Mouse (Mus musculus) liver, embryonic 15.5 days (tissue): ENCODE data around the gene Cav2. TPM values are rescaled to one million over a fixed set of nuclear protein-coding genes. Genes with fewer than 3 reads are reported as not detected.

Source experiments
- ATAC-seq: fragments of 200-750 bp; cut with Nextera tagmentation; 2 replicates; pipeline ENCODE4 v1.8.0; 2017; ENCODE audit warnings: moderate number of reproducible peaks, mild to moderate bottlenecking, moderate library complexity; ENCODE audit not compliant: insufficient read depth
- H3K27ac ChIP-seq: fragments of 300-500 bp; sonication (generic); replicated peaks from 2 replicates; pipeline ENCODE4 v1.5.1; 2015; ENCODE audit warnings: mild to moderate bottlenecking, inconsistent platforms
- H3K27me3 ChIP-seq: fragments of 300-500 bp; sonication (generic); 2 replicates; pipeline ENCODE4 v1.6.1; 2015; ENCODE audit warnings: mild to moderate bottlenecking, inconsistent platforms
- H3K36me3 ChIP-seq: fragments of 300-500 bp; sonication (generic); replicated peaks from 2 replicates; pipeline ENCODE4 v1.6.1; 2015; ENCODE audit warnings: moderate library complexity, mild to moderate bottlenecking, inconsistent platforms
- H3K4me1 ChIP-seq: fragments of 300-500 bp; sonication (generic); replicated peaks from 2 replicates; pipeline ENCODE4 v1.6.1; 2015; ENCODE audit warnings: inconsistent platforms
- H3K4me2 ChIP-seq: fragments of 300-500 bp; sonication (generic); 2 replicates; pipeline ENCODE4 v1.6.1; 2015; ENCODE audit warnings: moderate library complexity, mild to moderate bottlenecking, inconsistent platforms
- H3K4me3 ChIP-seq: fragments of 300-500 bp; sonication (generic); replicated peaks from 2 replicates; pipeline ENCODE4 v1.5.1; 2015; ENCODE audit warnings: mild to moderate bottlenecking, inconsistent platforms
- H3K9ac ChIP-seq: fragments of 300-500 bp; sonication (generic); 2 replicates; pipeline ENCODE4 v1.6.1; 2015; ENCODE audit warnings: moderate library complexity, mild to moderate bottlenecking, inconsistent platforms
- H3K9me3 ChIP-seq: fragments of 300-500 bp; sonication (generic); replicated peaks from 2 replicates; pipeline ENCODE4 v1.6.1; 2016; ENCODE audit warnings: inconsistent platforms
- WGBS: fragments of 180-500 bp; shearing (Covaris S2); methylation state at CpG from one replicate; pipeline ENCODE4 v1.1.7; 2015; ENCODE audit warnings: mixed read lengths; ENCODE audit not compliant: insufficient replicate concordance; 5-methylcytosine and 5-hydroxymethylcytosine counted together
- polyA plus RNA-seq: library from polyadenylated mRNA; unstranded; fragments of >200 nt; fragmentation: Nextera tagmentation; extraction: Ambion mirVana; gene quantifications from 2 replicates; pipeline ENCODE4 v1.2.1, GENCODE M21; 2015

The Cav2 gene
- polyA plus RNA-seq, 1 experiment from 2014 or later: 2.8 TPM

DNA sequence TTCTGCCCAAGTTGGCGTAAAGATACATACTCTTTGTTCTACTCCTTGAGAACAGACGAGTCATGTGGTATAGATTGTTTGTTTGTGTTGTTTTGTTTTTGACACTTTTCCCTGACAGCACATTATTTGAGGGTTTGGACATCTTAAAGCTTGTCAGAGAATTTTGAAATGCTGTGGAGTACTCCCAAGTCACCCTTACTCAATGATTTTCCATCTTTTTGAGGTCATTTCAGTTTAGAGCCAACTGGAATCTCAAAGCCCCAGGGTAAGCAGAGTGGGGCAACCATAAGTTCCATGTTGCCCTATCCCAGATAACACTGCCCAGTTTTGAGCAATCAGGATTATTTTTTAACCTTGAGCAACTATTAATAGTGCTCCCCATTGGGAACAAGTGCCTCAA is 33.3 kb downstream of the Cav2 start:
- peaks cover 1% of the 10 kb centered on the region; the same call in 1 of the 2 replicates for H3K27me3 ChIP-seq
- WGBS: 57% methylated on average over 2 of the region's 2 CpGs
- H3K36me3 ChIP-seq: no peaks in the 10 kb centered on the region
- no peak overlapping the region for H3K27ac ChIP-seq
- H3K4me2 ChIP-seq: no peak overlapping the region
- no peak for ATAC-seq
- no peak overlapping the region for H3K9ac ChIP-seq
- no peak overlapping the region for H3K4me3 ChIP-seq
- H3K4me1 ChIP-seq: 0 out of 2 replicates have a peak, but pooled peaks cover 6% of the 10 kb centered on the region
- no peaks in the 10 kb centered on the region for H3K9me3 ChIP-seq

DNA sequence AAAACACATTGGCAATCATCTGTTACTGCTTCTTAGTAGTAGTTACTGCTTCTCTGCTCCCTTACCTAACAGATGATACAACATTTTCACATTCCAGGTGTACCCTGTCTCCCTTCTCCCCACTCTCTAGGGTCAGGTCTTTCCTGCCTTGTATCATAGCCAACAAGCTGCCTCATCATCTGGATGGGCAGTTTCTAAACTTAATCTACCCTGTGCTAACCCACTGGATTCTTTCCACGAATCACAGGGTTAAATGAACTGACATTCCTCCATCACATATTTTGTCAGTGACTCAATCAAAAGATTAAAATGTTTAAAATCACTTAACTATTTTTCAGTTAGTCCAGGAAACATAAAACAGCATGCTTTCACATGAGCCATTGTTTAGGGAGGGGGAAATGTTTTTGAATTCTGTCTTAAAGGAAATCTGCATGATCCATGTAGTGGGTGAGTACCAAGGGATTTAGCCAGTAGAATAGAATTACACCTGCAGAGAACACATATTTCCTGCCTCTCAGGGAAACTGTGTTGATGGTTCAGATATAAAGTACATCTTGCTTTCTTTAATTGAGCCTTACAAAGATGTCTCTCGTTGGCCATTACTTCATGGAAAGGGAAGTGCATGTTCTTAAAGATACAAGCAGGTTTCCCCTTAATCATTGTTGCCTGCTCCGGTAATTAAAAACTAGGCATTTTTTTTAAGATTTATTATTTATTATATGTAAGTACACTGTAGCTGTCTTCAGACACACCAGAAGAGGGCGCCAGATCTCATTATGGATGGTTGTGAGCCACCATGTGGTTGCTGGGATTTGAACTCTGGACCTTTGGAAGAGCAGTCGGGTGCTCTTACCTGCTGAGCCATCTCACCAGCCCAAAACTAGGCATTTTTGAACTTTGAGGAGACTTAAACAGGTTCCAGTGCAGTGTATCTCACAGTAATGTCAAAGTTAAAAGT is 34.0 kb downstream of the Cav2 start:
- no peak overlapping the region for H3K4me2 ChIP-seq
- H3K27ac ChIP-seq: no peak overlapping the region
- no peak for ATAC-seq
- no peaks in the 10 kb centered on the region for H3K36me3 ChIP-seq
- no peak overlapping the region for H3K4me3 ChIP-seq
- no peaks in the 10 kb centered on the region for H3K27me3 ChIP-seq
- 57% methylated on average over 5 of the region's 5 CpGs for WGBS
- 0 out of 2 replicates have a peak, but pooled peaks cover 6% of the 10 kb centered on the region for H3K4me1 ChIP-seq
- no peaks in the 10 kb centered on the region for H3K9me3 ChIP-seq
- H3K9ac ChIP-seq: no peak overlapping the region

DNA sequence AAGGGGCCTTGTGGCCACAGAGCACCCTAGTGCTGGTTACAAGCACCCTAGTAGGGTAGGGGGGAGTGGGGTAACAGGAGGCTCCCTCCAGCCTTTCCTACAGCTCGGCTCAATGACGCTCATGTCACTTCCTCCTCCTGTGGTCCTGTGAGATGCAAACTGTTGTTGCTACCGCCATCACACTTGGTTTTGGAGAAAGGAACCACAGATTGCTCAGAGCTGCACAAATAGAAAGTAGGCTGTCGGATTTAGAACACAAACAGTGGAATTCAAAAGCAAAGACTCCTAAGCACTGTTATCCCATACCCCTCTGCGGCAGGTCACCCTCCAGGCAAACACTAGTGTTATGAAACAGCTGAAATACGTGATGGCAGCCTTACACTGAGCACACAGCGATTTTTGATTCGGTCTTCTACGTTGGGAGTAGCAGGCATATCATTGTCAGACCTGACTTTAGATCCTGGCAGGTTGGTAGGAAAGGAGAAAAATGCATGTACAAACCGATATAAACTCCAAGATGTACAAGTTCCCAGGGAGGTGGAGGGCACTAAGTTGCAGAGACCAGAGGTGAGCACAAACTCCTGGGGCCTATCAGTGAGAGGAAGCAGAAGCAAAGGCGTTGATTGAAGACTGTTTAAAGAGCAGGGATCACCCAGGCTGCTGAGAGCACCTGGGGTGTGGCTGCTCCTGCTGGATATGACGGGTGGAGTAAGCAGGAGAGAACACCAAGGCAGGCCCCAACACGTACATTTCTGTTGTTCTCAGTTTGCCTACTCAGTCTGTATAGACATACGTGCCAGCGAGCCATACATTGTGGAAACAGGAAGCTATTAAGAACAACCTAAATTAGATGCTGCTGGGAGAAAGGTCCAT is 35.5 kb downstream of the Cav2 start:
- Histone ChIP-seq H3K4me2 (no peak overlapping the region), H3K27ac (no peak overlapping the region), H3K9ac (no peak overlapping the region), H3K9me3 (no peaks in the 10 kb centered on the region), H3K4me3 (no peak overlapping the region), H3K4me1 (0 out of 2 replicates have a peak, but pooled peaks cover 6% of the 10 kb centered on the region), H3K36me3 (no peaks in the 10 kb centered on the region), H3K27me3 (no peaks in the 10 kb centered on the region)
- ATAC-seq: no peak
- 43% methylated on average over 15 of the region's 15 CpGs for WGBS

DNA sequence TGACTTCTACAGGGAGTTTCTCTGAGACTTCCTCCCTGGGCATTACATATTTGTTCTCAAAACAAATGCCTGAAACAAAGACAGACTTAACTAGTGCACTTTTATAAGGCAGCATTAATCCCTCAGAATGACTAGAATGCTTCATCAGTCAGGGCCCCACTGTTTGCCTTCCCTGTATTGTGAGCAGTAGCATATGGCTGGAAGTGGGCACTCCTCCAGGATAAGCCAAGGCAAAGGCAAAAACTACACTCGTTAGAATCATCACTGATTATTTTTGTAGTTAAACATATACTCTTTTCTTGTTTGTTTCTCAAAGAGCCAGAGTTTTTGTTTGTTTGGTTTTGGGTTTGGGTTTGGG is 36.2 kb downstream of the Cav2 start:
- H3K9ac ChIP-seq: no peak overlapping the region
- H3K4me1 ChIP-seq: 0 out of 2 replicates have a peak, but pooled peaks cover 6% of the 10 kb centered on the region
- 19% methylated on average over 1 of the region's 1 CpGs for WGBS
- H3K9me3 ChIP-seq: no peaks in the 10 kb centered on the region
- H3K27ac ChIP-seq: no peak overlapping the region
- ATAC-seq: no peak
- no peak overlapping the region for H3K4me2 ChIP-seq
- no peaks in the 10 kb centered on the region for H3K36me3 ChIP-seq
- H3K27me3 ChIP-seq: no peaks in the 10 kb centered on the region
- no peak overlapping the region for H3K4me3 ChIP-seq

DNA sequence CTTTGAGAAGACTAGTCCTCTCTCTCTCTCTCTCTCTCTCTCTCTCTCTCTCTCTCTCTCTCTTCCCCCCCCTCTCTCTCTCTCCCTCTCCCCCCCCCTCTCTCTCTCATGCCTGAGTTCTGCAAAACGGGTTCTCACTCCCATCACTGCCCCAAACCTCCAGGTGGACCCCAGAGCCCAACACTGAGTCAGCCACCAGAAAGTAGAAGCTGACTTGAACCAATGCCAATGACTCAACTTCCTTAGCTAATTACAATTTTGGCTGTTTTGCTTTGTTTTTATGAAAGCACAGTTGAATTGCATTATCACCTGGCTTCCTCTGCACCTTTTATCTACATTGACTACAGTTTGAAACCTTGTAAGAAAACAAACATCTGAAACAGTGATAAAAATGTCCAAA is 37.0 kb downstream of the Cav2 start:
- Histone ChIP-seq H3K9ac (no peak overlapping the region), H3K9me3 (no peaks in the 10 kb centered on the region), H3K36me3 (no peaks in the 10 kb centered on the region), H3K27me3 (no peaks in the 10 kb centered on the region), H3K4me3 (no peak overlapping the region), H3K4me2 (no peak overlapping the region), H3K27ac (no peak overlapping the region), H3K4me1 (0 out of 2 replicates have a peak, but pooled peaks cover 6% of the 10 kb centered on the region)
- 20% methylated on average over 1 of the region's 1 CpGs for WGBS
- ATAC-seq: no peak

DNA sequence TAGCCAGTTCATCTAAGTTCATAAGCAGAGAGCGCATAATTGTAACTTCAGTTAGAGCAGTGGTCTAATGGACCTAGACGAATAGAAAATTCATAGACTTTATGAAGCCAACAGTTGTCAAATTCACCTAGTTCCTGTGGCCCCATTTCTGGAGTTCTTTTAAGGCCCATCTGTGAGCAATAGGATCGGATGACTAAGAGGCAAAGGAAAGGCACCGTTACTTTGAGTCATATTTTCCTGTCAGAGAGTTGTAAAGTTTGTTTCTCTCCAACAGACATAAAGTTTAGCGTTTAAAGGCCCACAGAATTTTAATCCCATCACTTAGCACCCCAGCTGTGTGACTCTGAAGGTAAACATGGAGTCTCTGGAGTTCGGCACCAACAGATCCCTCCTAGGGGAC is 41.0 kb downstream of the Cav2 start:
- no peak overlapping the region for H3K27ac ChIP-seq
- H3K36me3 ChIP-seq: no peaks in the 10 kb centered on the region
- H3K4me2 ChIP-seq: no peak overlapping the region
- no peak overlapping the region for H3K9ac ChIP-seq
- H3K9me3 ChIP-seq: no peaks in the 10 kb centered on the region
- no peaks in the 10 kb centered on the region for H3K27me3 ChIP-seq
- no peak for ATAC-seq
- H3K4me1 ChIP-seq: 0 out of 2 replicates have a peak, but pooled peaks cover under 1% of the 10 kb centered on the region
- WGBS: 63% methylated on average over 6 of the region's 6 CpGs
- no peak overlapping the region for H3K4me3 ChIP-seq

DNA sequence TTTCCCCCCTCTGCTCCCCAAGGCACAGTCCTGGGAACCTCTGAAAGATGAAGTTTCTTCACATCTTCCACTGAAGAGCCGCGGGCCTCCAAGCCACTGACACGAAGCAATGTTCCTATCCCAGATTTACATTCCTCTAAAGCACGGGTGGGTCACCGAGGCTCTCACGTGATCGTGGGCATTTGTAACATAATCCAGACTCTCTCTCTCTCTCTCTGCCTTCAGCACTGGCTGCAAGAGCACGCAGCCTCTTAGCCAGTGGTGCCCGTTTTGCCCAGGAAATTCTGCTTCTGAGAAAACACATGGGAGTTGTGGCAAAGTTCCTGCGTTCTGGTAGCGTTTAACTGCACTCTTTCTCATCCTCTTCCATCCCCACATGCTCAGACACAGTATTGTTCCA is 46.2 kb downstream of the Cav2 start:
- Histone ChIP-seq H3K4me3 (no peak overlapping the region), H3K4me1 (no peaks in the 10 kb centered on the region), H3K9me3 (no peaks in the 10 kb centered on the region), H3K36me3 (no peaks in the 10 kb centered on the region), H3K27ac (no peak overlapping the region), H3K9ac (no peak overlapping the region), H3K27me3 (no peaks in the 10 kb centered on the region), H3K4me2 (no peak overlapping the region)
- 52% methylated on average over 11 of the region's 11 CpGs for WGBS
- ATAC-seq: no peak

DNA sequence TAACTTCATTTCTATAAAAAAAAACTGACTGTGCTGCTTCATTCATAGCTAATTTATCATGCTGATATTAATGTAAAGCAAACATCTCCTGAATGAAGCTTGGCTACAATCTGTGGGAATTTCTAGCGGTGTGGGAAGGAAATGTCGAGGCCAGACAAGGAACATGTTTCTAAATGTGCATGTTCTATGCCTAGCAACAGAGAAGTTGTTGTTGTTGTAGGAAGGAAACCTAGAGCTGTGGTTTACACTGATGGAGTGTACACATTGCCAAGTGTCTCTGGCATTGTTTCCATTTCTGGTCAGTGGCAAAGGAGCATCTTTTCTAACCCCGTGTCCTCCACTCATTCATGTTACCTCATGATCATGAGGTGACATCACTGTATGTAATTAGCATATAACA is 48.8 kb downstream of the Cav2 start:
- no peak for ATAC-seq
- no peaks in the 10 kb centered on the region for H3K36me3 ChIP-seq
- no peaks in the 10 kb centered on the region for H3K27me3 ChIP-seq
- H3K4me2 ChIP-seq: no peak overlapping the region
- H3K9me3 ChIP-seq: no peaks in the 10 kb centered on the region
- no peak overlapping the region for H3K9ac ChIP-seq
- no peak overlapping the region for H3K27ac ChIP-seq
- 34% methylated on average over 3 of the region's 3 CpGs for WGBS
- no peak overlapping the region for H3K4me3 ChIP-seq
- no peaks in the 10 kb centered on the region for H3K4me1 ChIP-seq

DNA sequence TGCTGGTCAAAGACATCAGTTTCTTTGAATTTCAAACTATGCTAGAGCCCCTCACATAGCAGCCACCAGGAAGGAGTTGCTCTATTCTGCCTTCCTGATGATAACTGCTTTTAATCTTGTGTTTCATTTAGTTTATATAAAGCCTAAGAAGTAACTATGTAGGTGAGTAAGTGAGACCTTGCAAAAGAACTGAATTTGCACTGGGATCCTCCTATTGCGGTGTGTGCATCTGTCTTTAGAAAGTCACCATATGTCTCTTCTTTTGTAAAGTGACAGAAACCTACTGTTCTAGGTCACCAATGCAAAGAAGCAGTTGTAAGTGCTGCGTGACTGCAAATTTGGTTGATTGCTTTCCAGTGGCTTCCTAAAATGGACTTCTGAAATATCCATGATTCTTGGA is 56.7 kb downstream of the Cav2 start:
- no peak overlapping the region for H3K9ac ChIP-seq
- no peak overlapping the region for H3K4me2 ChIP-seq
- no peak overlapping the region for H3K4me3 ChIP-seq
- 0 out of 2 replicates have a peak, but pooled peaks cover 2% of the 10 kb centered on the region for H3K4me1 ChIP-seq
- WGBS: 73% methylated on average over 2 of the region's 2 CpGs
- no peaks in the 10 kb centered on the region for H3K27me3 ChIP-seq
- H3K9me3 ChIP-seq: no peaks in the 10 kb centered on the region
- no peak for ATAC-seq
- no peaks in the 10 kb centered on the region for H3K36me3 ChIP-seq
- H3K27ac ChIP-seq: no peak overlapping the region
